Mouse (Mus musculus): ENCODE measurements around the gene Coq10a.

GRCm38 (mm10) chr10:128338948-128339347 lies 29.8 kb downstream of the Coq10a start:
- TF ChIP-seq POLR2A (IDR thresholded peaks at IDR 0.05; ENCODE audit: low read depth, low read length): no peak
- no peak for TF ChIP-seq CTCF (IDR thresholded peaks at IDR 0.05; ENCODE audit: extremely low read depth, insufficient read depth, insufficient read length, insufficient replicate concordance)
